22 mouse cellular contexts compared by ENCODE assay signal in the genomic region with DNA sequence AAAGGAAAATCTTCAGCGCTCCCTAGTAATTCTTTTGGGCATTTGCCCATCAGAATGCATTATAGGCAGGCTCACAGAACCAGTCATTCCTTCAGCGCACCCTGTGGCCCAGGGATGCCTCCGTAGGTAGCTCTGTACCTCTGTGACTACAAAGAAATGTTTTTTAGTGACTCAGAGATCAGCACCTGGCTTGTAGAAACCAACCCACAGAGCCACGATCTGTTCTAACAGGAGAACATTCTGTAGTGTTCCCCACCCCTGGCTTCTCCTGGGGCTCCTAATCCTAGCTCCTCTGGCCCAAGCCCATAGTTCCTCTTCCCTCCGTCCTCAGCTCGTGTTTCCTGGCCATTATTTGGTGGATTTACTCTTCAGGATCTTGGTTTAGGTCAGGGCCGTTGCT. TPM values are rescaled to one million over a fixed set of nuclear protein-coding genes. Genes with fewer than 3 reads are reported as not detected.
A peak's percentile ranks its signal among the peaks of the same experiment; 100 is the strongest.
DNase-seq lines count a peak whose midpoint lies in the region; ATAC-seq and TF ChIP-seq lines count a peak whose summit lies in the region.
"Had no signal": no experiment of that assay in that cellular context is flagged by ENCODE, and none has a peak within 500 bp of the region (broad histone marks: within the 10 kb centered on the region; RNA-seq: fewer than 3 reads in every experiment).

No protein-coding gene starts in this region.

- intact Hi-C loops in gastrocnemius, adult 2 months (cut with DNase I), result no loop called here

- no peak for TF ChIP-seq CTCF in gastrocnemius, adult 2 months (IDR thresholded peaks at IDR 0.05)

- no peaks in the 10 kb centered on the region for H3K27me3 ChIP-seq in hindbrain, embryonic 15.5 days
- no peaks in the 10 kb centered on the region for H3K27me3 ChIP-seq in hindbrain, embryonic 10.5 days (ENCODE audit: insufficient read depth, poor library complexity, severe bottlenecking)
- H3K27me3 ChIP-seq: megakaryocyte, embryonic 14.5 days had no signal

- 74% methylated on average over 7 of the region's 7 CpGs for WGBS in hindbrain, embryonic 15.5 days
- 87% methylated on average over 7 of the region's 7 CpGs for WGBS in hindbrain, embryonic 10.5 days

- H3K9ac ChIP-seq in hindbrain, embryonic 15.5 days, result no peak overlapping the region
- H3K9ac ChIP-seq: liver, postnatal 0 days had no signal

- no peak overlapping the region for H3K4me2 ChIP-seq in hindbrain, embryonic 15.5 days

- no peaks in the 10 kb centered on the region for H3K36me3 ChIP-seq in hindbrain, embryonic 15.5 days
- no peaks in the 10 kb centered on the region for H3K36me3 ChIP-seq in hindbrain, embryonic 10.5 days

- H3K27ac ChIP-seq in hindbrain, embryonic 15.5 days (replicated peaks), result peak overlapping the region; percentile 32
- H3K27ac ChIP-seq in hindbrain, embryonic 10.5 days, result no peak overlapping the region
- no peak overlapping the region for H3K27ac ChIP-seq in gastrocnemius, adult 2 months
- H3K27ac ChIP-seq: heart, adult 2 months had no signal

- DNase-seq in hindbrain, embryonic 10.5 days (ENCODE audit: low spot score), result no peak
- peak; percentile 87 for DNase-seq in brain, adult 2 months (ENCODE audit: low read depth, low spot score)
- peak; percentile 63 to 73 for DNase-seq in cerebellum, adult 18-20 months
- peak; percentile 35 to 63 for DNase-seq in cerebellum, postnatal 36 days
- DNase-seq in embryo, embryonic 9.5 days (ENCODE audit: extremely low spot score), result no peak
- DNase-seq in urinary bladder, postnatal 10 days (ENCODE audit: low spot score), result no peak
- no peak for DNase-seq in gastrocnemius, adult 2 months
- DNase-seq: adrenal gland, postnatal 10 days; heart, adult 2 months; kidney, adult 9 months; kidney, postnatal 36 days; liver; liver, postnatal 0 days; lung, postnatal 14 days; spleen, adult 18-20 months; thymus, postnatal 25 days had no signal

- H3K4me3 ChIP-seq in hindbrain, embryonic 15.5 days, result no peak overlapping the region
- no peak overlapping the region for H3K4me3 ChIP-seq in hindbrain, embryonic 10.5 days
- H3K4me3 ChIP-seq in gastrocnemius, adult 2 months, result no peak overlapping the region
- H3K4me3 ChIP-seq: heart, adult 2 months; megakaryocyte, embryonic 14.5 days; myocyte had no signal

- H3K4me1 ChIP-seq in hindbrain, embryonic 15.5 days (replicated peaks), result peaks cover 3% of the 10 kb centered on the region; the same call in 1 of the 2 replicates
- H3K4me1 ChIP-seq in hindbrain, embryonic 10.5 days (replicated peaks), result no peaks in the 10 kb centered on the region
- H3K4me1 ChIP-seq: megakaryocyte, embryonic 14.5 days had no signal

- ATAC-seq in hindbrain, embryonic 15.5 days (ENCODE audit: low FRiP score, low read depth), result no peak
- ATAC-seq: inflammation-experienced regulatory T-cells, adult 6 months; liver, postnatal 0 days had no signal

- no peaks in the 10 kb centered on the region for H3K9me3 ChIP-seq in hindbrain, embryonic 15.5 days
- no peaks in the 10 kb centered on the region for H3K9me3 ChIP-seq in hindbrain, embryonic 10.5 days

RNA-seq across cellular contexts. Expression of a gene that starts 50.8 kb away (rescaled TPM):
- 0.21 and 0.41 TPM in 2 replicates for polyA plus RNA-seq in hindbrain, embryonic 15.5 days (2015; fragmentation: Nextera tagmentation; extraction: Ambion mirVana)
- 0.15 TPM in 1 of 2 replicates, not detected in the other for polyA plus RNA-seq in hindbrain, embryonic 10.5 days (2016; fragmentation: Nextera tagmentation; extraction: Ambion mirVana)
- total RNA-seq in gastrocnemius, adult 2 months (2021), result not detected
- total RNA-seq: adrenal gland, postnatal 10 days; heart, adult 2 months had no signal
- polyA plus RNA-seq: C2C12; heart, adult 2 months; heart, embryonic 16.5 days; inflammation-experienced regulatory T-cells, adult 6 months; liver, postnatal 0 days; myocyte had no signal

Comparison
In these comparisons a context has a peak if more than half of its experiments do, and no peak if none do; other contexts are left out.
1. DNase-seq: peak in brain, adult 2 months (single experiment), cerebellum, adult 18-20 months (2 of 2) and cerebellum, postnatal 36 days (2 of 2); none in hindbrain, embryonic 10.5 days (single experiment), embryo, embryonic 9.5 days (single experiment), urinary bladder, postnatal 10 days (single experiment) and gastrocnemius, adult 2 months (single experiment).